Mouse (Mus musculus) CD4-positive, CD25-positive, alpha-beta regulatory T cell, adult 4 months (primary cell): ENCODE measurements around the gene Cbln4. TPM values are rescaled to one million over a fixed set of nuclear protein-coding genes. Genes with fewer than 3 reads are reported as not detected.

Experiments used
- ATAC-seq: one replicate; pipeline ENCODE4 v1.8.0; 2017
- polyA plus RNA-seq, 2 experiments: library from polyadenylated mRNA; unstranded; fragments of 100-300 nt; shearing (Covaris generic); gene quantifications; one replicate each; pipeline ENCODE4 v1.2.1; 2017

Gene Cbln4
- polyA plus RNA-seq: under 1 TPM in 1 of 2 experiments, not detected in 1; 0.11 TPM

DNA sequence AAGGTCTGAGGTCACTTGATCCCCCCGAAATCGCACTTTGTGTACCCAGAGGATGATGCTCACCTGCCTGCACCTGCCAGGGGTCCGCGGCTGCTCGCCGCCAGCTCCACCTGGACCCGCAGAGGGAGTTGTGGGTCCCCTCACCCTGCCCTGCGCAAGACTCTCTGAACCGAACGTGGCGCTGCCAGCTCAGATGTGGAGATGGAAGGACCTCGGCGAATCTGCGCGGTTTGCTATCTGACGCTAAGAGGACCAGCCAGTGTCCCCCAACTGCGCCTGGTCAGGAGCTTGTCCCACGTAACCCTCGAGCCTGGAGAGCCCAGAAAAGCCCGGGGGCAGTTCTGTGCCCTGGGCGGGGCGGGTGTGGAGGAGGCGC lies at the start of gene Cbln4:
Gene Cbln4, minus strand, starts transcription at position 232 of the 376 bp plus-strand sequence.
- ATAC-seq: no peak

- ATAC-seq: no peak
Measured at GRCm38 (mm10) chr2:172078596-172078995, 35.3 kb upstream of the Cbln4 start.

GRCm38 (mm10) chr2:172076295-172076694 lies 33.0 kb upstream of the Cbln4 start:
- ATAC-seq: no peak

GRCm38 (mm10) chr2:172062876-172063275 lies 19.6 kb upstream of the Cbln4 start:
- ATAC-seq: no peak

DNA sequence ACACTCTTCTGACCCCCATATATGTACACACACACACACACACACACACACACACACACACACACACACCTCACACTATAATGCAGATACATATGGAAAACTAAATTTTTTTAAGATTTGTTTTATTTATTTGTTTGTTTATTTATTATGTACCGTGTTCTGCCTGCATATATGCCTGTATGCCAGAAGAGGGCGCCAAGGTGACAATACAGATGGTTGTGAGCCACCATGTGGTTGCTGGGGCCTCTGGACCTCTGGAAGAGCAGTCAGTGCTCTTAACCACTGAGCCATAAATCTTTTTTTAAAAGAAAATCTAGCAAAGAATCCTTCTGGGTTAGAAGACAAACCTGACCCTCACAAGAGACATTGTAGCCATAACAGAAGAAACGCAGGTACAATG lies 16.5 kb upstream of the Cbln4 start:
- ATAC-seq: no peak

DNA sequence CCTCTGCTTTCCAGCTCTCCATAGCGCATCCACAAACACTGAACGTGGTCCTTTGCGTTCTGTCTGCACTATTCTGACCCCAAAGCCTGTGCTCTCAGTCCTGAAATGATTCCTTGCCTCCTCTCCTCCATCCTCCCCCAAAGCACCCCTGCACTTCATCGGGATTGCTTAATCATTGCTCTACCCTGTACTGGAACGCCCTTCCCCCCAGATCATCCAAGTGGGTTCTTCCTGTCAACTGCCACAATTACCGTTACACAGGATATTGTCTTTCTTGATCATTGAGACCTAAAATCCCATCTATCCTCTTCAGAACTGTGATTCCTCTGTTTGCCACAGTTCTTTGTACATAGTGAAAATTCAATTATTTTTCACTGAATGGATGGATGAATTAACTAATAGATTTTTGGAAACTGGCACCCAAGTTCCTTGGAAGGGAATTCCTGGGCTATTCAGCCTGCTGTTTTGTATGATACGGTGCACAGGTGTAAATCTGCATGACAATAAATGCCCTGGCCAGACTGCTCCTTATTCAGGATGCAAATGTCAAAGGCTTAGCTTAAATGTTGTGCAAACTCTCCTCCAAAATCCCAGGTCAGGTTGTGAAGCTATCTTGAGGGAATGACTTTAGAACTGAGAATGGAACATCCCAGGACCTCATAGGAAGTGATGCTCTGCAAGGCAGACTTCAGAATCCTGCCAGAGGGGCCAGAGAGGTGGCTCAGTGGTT lies 15.8 kb upstream of the Cbln4 start:
- no peak for ATAC-seq

DNA sequence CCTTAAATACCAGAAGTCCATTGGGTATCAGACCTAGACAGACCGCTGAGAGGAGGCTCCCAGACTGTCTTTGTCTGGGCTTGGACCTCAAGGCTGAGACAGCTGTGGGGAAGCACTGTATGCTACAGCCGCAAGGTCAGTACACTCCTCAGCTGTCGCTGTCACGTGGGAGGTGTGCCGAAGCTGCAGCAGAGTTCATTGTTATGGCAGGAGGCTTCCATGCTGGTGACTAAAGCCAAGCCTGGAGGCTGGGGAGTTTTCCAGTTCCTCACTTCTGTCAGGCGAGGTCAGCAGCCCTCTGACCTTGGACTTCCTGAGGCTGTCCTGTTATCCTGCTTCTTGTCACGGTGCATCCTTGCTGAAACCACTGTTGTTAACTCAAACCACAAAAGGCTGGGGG lies 2.7 kb upstream of the Cbln4 start:
- ATAC-seq: no peak

DNA sequence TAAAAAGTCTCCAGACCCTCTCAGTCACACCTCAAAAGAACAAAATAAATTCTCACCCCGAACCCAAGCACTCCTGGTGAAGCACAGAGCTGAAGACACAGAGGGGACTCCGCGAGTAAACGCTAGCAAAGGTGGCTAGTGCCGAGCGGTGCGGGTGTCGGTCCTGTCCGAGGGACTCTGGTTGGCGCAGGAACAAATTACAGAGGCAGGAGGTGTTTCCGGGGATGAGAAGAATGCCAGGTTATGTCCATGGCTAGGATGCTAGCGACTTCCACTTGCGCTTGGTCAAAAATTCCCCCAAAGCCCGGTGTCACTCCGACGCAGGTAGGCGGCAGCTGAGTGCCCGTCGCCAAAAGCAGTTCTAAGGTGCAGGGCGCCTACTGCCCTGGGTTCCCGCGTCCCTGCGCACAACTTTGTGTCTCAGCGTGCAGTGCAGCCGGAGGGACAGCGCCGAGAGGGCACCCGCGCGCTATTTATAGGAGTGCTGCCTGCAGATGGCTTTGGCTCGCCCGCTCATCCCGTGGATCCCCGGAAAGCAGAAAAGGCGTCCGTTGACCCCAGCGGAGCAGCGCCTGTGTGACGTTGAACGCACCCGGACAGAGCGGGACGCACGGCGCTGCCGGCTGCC lies 545 bp downstream of the Cbln4 start:
- ATAC-seq: no peak

DNA sequence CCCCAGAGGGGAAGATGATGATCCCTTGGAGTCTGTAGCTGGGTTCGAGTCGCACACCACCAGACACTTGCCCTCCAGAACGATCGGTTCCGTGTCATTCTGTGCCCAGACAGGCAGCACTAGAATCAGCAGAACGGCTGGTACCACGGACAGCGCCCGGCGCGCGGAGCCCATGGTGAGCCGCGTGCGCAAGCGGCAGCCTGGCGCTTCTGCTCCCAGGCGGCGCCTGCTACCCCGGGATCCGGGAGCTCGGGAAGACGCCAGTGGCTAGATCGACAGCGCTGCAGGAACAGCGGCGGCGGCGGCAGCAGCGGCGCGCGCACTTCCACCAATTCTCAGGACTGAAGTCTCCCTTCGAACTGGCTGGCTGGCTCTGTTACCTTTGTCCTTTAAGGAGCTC lies 1.1 kb downstream of the Cbln4 start:
- no peak for ATAC-seq

DNA sequence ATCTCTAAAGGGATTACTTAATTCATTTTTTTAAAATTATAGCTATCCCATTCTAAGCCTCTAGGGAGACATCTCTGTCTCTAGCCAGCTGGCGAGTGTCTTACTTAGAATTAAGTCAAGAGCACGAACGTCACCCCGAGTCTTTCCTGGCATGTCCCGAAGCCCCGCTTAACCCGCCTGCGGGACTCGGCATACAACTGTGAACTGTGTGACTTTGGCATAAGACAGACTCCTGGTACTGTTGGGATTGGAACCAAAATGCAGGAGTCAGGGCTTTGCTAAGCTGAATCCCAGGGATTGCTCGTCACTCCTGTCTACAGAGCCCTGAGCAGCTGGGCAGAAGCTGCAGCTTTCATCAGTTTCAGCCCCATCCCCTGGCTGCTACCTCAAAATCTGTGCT lies 2.4 kb downstream of the Cbln4 start:
- no peak for ATAC-seq

GRCm38 (mm10) chr2:172039601-172040000 lies 3.7 kb downstream of the Cbln4 start:
- no peak for ATAC-seq

DNA sequence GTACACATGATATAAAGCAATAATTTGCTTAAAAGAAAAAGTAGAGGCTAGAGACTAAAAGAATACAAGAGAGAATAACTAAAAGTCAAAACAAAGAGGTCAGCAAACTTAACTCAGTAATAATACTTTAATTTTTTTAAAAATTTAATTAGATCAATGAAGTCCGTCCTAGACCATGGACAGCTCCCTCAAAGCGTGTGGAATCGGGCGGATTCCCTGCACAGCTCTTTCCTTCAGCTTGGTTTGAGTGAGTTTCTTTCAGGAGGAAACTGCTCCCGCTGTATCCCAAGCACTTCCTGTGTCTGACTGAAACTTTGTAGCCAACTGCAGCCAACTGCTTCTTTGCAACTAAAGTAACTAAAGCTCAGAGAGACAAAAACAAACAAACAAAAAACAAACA lies 9.0 kb downstream of the Cbln4 start:
- ATAC-seq: no peak

- ATAC-seq: no peak
Measured at GRCm38 (mm10) chr2:172025459-172026130, 17.7 kb downstream of the Cbln4 start.

DNA sequence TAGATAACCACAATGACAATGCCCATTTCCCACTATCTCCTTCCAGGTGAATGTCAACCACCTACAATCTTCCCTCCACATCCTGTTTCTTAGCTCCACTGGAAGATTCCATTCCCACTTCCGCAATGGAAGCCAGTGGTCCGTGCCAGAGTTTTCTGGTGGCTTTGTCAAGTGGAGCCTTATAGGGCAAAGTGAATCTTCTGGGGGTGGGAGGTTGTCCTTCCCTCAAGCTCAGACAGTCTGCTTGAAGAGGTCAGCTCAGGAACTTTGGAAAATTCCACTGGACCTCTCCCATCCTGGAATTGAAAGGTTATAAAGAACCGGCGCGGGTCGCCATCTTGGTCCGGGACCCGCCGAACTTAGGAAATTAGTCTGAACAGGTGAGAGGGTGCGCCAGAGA lies 36.5 kb downstream of the Cbln4 start:
- no peak for ATAC-seq

GRCm38 (mm10) chr2:172005970-172006369 lies 37.3 kb downstream of the Cbln4 start:
- no peak for ATAC-seq

DNA sequence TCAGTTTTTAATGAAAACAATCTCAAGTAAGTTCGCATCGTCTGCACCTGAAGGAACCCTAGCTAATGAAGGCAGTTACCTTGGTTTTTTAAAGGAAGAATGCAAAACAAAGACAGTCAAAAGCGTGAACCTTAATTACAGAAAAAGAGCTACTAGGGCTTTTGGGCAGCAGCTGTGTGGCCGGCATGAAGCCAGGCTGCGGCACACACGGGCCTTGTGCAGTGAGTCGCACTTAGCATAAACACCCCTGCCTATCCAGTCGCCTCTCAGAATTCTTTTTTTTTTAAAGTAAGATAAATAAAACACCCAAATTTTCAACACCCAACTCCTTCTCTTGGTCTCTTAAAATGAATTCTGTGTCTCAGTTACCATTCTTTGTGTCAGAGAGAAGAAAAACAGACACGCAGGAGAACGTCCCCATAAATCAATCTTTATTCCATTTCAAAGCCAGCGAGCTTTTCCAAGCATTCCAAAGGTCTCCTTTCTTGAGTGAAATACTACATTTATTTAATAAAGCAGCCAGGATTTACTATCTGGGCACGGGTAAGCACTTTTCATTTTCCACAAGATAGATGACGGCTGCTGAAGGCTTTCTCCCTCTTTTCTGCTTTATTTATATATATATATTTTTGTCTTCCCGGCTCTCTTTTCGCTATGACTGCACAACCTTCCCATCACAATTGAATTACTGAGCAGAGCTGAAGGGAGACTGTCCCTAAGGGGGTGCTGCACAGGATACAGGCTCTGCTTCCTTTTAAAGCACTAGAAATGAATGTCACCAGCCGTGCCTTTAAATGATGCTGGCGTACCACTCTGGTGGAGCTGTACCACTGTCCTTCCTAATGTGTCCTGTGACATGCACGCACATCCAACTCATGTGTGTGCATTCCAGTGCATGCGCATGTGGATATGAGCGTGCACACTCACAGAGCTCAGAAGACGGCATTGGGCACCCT lies 39.0 kb downstream of the Cbln4 start:
- no peak for ATAC-seq

DNA sequence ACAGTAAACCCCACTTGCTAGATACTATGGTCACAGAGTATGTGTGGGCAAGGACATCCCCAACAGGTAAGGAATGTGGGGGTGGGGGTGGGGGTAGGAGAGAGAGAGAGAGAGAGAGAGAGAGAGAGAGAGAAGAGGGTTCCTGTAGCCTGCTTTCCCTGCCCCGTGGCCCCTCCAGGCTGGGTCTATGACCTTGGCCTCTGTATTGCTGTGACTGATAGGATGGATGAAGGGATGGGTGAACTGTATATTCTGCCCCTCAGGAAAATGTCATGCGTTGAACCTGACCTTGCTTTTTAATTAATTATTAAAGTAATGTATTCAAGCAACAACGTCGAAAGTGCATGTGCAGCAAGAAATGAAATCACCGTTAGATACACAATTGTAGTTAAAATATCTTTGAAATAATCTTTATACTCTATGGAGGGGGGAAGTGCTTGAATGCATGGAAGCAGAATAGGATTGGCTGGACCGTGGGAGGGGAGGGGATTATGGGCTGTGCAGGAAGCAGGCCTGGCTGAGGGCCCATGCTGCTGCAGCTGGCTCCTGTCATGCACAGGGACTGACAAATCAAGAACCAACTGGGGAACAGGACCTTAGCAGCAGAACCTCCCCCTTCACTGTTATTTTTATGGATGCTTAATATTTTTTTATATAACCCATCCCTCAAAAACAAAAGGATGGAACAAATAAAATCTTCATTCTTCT lies 46.1 kb downstream of the Cbln4 start:
- no peak for ATAC-seq

GRCm38 (mm10) chr2:171994861-171995260 lies 48.4 kb downstream of the Cbln4 start:
- ATAC-seq: no peak

DNA sequence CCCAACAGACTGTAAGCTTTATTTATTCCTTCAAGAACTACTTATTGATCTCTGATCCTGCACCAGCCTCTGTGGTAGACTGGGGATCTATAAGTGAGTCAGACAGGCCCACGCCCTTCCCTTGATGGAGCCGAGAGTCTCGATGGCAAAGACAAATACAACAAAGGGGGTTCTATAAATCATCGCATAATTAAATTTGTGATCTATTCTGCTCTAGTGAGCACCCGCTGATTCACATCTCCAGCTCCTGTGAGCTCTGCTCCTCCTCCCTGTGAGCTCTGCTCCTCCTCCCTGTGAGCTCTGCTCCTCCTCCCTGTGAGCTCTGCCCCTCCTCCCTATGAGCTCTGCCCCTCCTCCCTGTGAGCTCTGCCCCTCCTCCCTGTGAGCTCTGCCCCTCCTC lies 49.0 kb downstream of the Cbln4 start:
- ATAC-seq: no peak

DNA sequence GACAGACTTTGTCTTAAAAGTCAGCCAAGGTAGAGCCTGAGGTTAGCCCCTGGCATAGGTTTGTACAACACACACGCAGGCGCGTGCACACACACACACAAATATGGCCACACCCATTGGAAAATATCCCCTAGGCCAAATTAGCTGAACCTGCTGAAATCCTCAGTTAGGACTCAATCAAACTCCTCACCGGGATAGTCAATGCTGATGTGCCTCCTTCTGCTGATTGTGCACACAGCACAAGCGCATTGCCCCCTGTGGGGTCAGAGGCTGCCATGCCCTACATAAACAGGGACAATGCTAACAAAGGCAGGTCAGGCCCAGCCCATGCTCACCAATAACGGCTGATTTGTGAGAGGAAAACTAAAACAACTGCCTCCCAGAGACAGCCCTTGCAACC lies 56.6 kb downstream of the Cbln4 start:
- no peak for ATAC-seq
